Mouse (Mus musculus): ENCODE results near the gene Klf12. TPM values are rescaled to one million over a fixed set of nuclear protein-coding genes. Genes with fewer than 3 reads are reported as not detected.
"Not testable (repeated sequence)": the region's sequence is repeated elsewhere in the genome, so short reads cannot be mapped to it uniquely, and the experiment has no call there.

The Klf12 gene
- polyA plus RNA-seq, 1 experiment from 2014 or later, result 26.8 TPM

DNA sequence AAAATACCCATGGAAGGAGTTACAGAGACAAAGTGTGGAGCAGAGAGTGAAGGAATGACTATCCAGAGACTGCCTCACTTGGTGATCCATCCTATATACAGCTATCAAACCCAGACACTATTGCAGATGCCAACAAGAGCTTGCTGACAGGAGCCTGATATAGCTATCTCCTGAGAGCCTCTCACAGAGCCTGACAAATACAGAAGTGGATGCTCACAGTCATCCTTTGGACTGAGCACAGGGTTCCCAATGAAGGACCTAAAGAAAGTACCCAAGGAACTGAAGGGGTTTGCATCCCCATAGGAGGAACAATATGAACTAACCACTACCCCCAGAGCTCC lies 430.0 kb downstream of the Klf12 start:
- H3K4me2 ChIP-seq (ENCODE audit: low read depth); ATAC-seq (ENCODE audit: insufficient read depth, low FRiP score, low TSS enrichment); H3K9me3 ChIP-seq (ENCODE audit: control insufficient read depth, low read length); H3K27ac ChIP-seq (ENCODE audit: low read depth, low read length); H3K9ac ChIP-seq (ENCODE audit: low read length); H3K36me3 ChIP-seq (ENCODE audit: control insufficient read depth, insufficient read depth, low read length); H3K4me3 ChIP-seq (ENCODE audit: low read depth, low read length); H3K27me3 ChIP-seq (ENCODE audit: control insufficient read depth, insufficient read depth, low read length); H3K4me1 ChIP-seq (ENCODE audit: control insufficient read depth, insufficient read depth, low read length); DNase-seq (ENCODE audit: low spot score): not testable (repeated sequence)

DNA sequence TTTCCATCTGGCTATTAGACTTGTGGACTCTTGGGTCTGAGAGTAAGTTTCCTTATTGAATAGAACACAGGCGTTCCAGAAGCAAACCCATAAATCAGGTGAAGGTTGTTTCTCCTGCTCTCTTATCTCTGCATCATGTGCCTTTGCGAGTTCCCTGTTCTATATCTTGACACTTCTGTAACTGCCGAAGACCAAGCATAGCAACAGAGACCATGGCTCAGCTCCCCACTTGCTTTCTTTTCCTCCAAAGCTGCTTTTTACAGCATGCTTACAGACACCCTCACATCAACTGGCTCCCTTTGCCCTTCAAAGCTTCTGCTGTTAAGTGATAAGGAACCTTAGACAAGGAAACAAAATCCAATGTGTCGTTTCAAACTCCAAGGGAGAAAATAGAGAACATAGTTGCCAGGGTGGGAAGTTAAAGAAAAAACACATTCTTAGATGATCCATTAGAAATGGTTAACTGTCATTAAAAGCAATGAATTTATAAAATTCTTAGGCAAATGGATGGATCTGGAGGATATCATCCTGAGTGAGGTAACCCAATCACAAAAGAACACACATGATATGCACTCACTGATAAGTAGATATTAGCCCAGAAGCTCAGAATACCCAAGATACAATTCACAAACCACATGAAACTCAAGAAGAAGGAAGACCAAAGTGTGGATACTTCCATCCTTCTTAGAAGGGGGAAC lies 430.6 kb downstream of the Klf12 start:
- not testable (repeated sequence) for H3K36me3 ChIP-seq (ENCODE audit: control insufficient read depth, insufficient read depth, low read length); H3K4me2 ChIP-seq (ENCODE audit: low read depth); H3K9ac ChIP-seq (ENCODE audit: low read length); H3K4me3 ChIP-seq (ENCODE audit: low read depth, low read length); H3K27ac ChIP-seq (ENCODE audit: low read depth, low read length); H3K4me1 ChIP-seq (ENCODE audit: control insufficient read depth, insufficient read depth, low read length); H3K9me3 ChIP-seq (ENCODE audit: control insufficient read depth, low read length); DNase-seq (ENCODE audit: low spot score); H3K27me3 ChIP-seq (ENCODE audit: control insufficient read depth, insufficient read depth, low read length); ATAC-seq (ENCODE audit: insufficient read depth, low FRiP score, low TSS enrichment)
- 88% methylated on average over 4 of the region's 4 CpGs for WGBS

DNA sequence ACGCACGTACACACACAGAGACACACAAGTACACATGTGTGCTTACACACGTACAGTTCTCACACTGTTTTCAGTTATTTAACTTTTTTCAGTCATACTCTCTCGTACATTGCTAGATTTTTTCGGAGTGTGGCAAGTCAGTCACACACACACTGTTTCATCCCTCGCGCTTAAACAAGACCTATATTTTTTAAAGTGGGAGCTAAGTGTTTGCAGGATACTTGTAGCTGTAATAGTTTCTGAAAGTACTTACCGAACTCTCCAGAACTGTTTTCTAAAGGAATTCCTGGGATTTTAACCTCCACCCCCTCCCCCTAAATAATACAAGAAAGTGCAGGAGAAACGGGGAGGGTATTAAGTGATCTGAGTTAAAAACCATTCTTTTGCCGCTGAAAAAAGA lies 434.1 kb downstream of the Klf12 start:
- no peaks in the 10 kb centered on the region for H3K9me3 ChIP-seq (ENCODE audit: control insufficient read depth, low read length)
- no peak overlapping the region for H3K9ac ChIP-seq (ENCODE audit: low read length)
- H3K27ac ChIP-seq (ENCODE audit: low read depth, low read length), result no peak overlapping the region
- DNase-seq (ENCODE audit: low spot score) (no peak), ATAC-seq (ENCODE audit: insufficient read depth, low FRiP score, low TSS enrichment) (no peak)
- H3K4me3 ChIP-seq (ENCODE audit: low read depth, low read length), result no peak overlapping the region
- H3K36me3 ChIP-seq (ENCODE audit: control insufficient read depth, insufficient read depth, low read length), result no peaks in the 10 kb centered on the region
- H3K27me3 ChIP-seq (ENCODE audit: control insufficient read depth, insufficient read depth, low read length), result no peaks in the 10 kb centered on the region
- H3K4me2 ChIP-seq (ENCODE audit: low read depth), result no peak overlapping the region
- WGBS, result 94% methylated on average over 10 of the region's 10 CpGs
- no peaks in the 10 kb centered on the region for H3K4me1 ChIP-seq (ENCODE audit: control insufficient read depth, insufficient read depth, low read length)

DNA sequence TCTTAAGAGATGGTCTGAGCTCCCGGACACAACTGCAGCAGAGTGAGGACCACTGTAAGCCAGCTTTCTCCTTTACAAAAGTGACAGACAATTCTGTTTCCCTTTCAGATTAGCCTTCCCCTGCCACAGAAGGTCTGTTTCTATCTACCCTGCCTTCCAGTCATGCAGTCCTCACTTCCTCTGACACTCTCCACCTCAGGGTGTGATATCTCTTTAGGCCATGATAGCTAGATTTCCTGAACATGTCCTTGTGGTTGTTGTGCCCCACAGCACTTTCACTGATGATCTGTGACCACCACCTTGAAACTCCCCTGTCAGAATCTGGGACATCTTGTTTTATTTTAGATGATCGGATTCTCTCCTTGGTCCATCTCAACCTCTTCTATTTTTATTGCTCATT lies 437.0 kb downstream of the Klf12 start:
- Histone ChIP-seq H3K27ac (ENCODE audit: low read depth, low read length) (no peak overlapping the region), H3K9ac (ENCODE audit: low read length) (no peak overlapping the region), H3K4me3 (ENCODE audit: low read depth, low read length) (no peak overlapping the region), H3K4me2 (ENCODE audit: low read depth) (no peak overlapping the region), H3K9me3 (ENCODE audit: control insufficient read depth, low read length) (no peaks in the 10 kb centered on the region), H3K36me3 (ENCODE audit: control insufficient read depth, insufficient read depth, low read length) (no peaks in the 10 kb centered on the region), H3K4me1 (ENCODE audit: control insufficient read depth, insufficient read depth, low read length) (no peaks in the 10 kb centered on the region), H3K27me3 (ENCODE audit: control insufficient read depth, insufficient read depth, low read length) (no peaks in the 10 kb centered on the region)
- WGBS, result 93% methylated on average over 2 of the region's 2 CpGs
- ATAC-seq (ENCODE audit: insufficient read depth, low FRiP score, low TSS enrichment), result no peak
- DNase-seq (ENCODE audit: low spot score), result no peak

DNA sequence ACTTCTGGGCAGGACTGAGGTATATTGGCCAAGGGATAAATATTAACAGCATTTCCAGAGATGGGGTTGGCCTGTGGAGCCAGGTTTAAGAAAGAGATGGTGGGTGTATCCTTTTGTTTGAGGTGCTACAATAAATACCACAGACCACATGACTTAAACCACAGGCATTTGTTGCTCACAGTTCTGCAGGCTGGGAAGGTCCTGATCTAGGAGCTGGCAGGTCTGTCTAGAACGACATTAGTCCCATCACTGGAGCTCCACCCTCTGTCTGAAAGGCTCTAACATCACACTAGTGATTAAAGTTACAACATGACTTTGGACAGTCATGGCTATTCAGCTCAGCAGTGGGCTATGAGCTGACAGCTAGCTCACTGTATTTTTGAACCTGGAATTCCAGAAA lies 457.8 kb downstream of the Klf12 start:
- Histone ChIP-seq H3K4me2 (ENCODE audit: low read depth) (no peak overlapping the region), H3K9me3 (ENCODE audit: control insufficient read depth, low read length) (no peaks in the 10 kb centered on the region), H3K27me3 (ENCODE audit: control insufficient read depth, insufficient read depth, low read length) (no peaks in the 10 kb centered on the region), H3K4me3 (ENCODE audit: low read depth, low read length) (no peak overlapping the region), H3K36me3 (ENCODE audit: control insufficient read depth, insufficient read depth, low read length) (no peaks in the 10 kb centered on the region), H3K27ac (ENCODE audit: low read depth, low read length) (no peak overlapping the region), H3K4me1 (ENCODE audit: control insufficient read depth, insufficient read depth, low read length) (no peaks in the 10 kb centered on the region), H3K9ac (ENCODE audit: low read length) (no peak overlapping the region)
- 60% methylated on average over 1 of the region's 1 CpGs for WGBS
- DNase-seq (ENCODE audit: low spot score) (no peak), ATAC-seq (ENCODE audit: insufficient read depth, low FRiP score, low TSS enrichment) (no peak)

All from neural tube, embryonic 11.5 days (tissue).